Mouse (Mus musculus): ENCODE results near the gene Zc3h6. TPM values are rescaled to one million over a fixed set of nuclear protein-coding genes. Genes with fewer than 3 reads are reported as not detected.
A peak's percentile ranks its signal among the peaks of the same experiment; 100 is the strongest.
"Not testable (repeated sequence)": the region's sequence is repeated elsewhere in the genome, so short reads cannot be mapped to it uniquely, and the experiment has no call there.

Zc3h6 gene
- polyA plus RNA-seq, 1 experiment from 2014 or later, result 1.1 TPM

DNA sequence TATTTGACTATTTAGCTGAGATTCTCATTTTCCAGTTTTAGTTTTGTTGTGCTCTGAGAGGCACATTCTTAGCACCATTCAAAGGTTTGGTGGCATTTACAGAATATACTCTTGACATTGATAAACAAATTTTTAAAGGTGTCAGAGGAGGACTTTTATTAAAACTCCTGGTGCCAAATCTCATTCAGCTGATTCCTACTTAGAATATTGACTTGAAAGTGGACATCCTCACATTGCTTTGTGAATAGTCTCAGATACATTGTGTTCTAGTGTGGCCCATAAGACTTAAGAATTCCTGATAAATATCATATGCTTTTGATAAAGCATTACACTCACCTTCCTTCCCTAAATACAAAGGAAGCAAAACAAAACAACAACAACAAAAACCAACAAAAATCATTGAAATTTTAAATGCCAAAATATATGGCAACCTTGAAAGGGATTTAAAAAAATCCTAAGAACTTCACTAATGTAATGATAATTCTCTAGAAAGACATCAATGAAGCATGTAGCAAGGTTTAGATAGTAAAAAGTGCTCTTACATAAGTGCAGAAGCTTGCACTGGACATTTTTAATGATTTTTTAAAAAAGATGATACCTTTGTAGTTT is 1.4 kb downstream of the Zc3h6 start:
- no peak for DNase-seq (ENCODE audit: low spot score)
- Histone ChIP-seq H3K36me3 (no peaks in the 10 kb centered on the region), H3K27ac (peak overlapping the region; percentile 100), H3K27me3 (ENCODE audit: insufficient read depth, poor library complexity, severe bottlenecking) (no peaks in the 10 kb centered on the region), H3K4me1 (peaks cover 7% of the 10 kb centered on the region; the same call in 1 of the 2 replicates), H3K4me3 (peak overlapping the region; percentile 88), H3K9me3 (no peaks in the 10 kb centered on the region)

DNA sequence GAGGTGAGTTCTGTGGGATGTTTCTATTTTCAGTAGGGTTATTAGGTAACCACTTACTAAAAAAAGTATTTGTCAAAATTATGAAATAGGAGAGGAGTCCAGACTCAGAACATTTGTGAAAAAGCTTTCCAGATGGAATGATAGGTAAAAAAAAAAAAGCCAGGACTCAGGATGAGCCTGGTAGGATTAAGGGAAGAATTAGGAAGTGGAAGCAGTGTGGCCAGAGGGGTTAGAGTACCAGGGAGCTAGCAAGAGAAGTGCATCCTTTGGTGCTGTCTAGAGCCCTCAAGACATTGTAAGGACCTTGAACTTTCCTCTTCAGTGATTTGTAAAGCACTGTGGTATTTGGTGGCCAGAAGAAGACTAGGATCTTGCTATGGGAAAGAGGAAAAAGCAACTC is 5.1 kb downstream of the Zc3h6 start:
- H3K9me3 ChIP-seq, result no peaks in the 10 kb centered on the region
- no peaks in the 10 kb centered on the region for H3K4me1 ChIP-seq
- no peak overlapping the region for H3K27ac ChIP-seq
- no peak overlapping the region for H3K4me3 ChIP-seq
- H3K27me3 ChIP-seq (ENCODE audit: insufficient read depth, poor library complexity, severe bottlenecking), result no peaks in the 10 kb centered on the region
- H3K36me3 ChIP-seq, result no peaks in the 10 kb centered on the region
- no peak for DNase-seq (ENCODE audit: low spot score)

DNA sequence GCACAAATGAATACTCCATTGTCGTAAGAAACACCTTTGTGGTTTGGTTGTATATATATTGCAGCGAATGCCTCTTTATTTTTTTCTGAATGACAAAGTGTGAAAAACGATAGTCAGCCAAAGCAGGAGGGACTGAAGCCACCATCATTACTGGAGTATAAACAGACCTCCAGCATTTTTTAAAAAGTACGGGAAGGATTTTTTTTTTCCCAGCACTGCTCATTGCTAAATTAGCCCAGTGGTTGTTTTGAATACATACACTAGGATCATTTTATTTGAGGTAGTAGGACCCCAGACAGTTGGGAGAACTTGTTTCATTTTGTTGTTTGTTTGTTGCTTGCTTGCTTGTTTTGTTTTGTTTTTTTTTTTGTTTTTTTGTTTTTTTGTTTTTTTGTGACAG is 8.4 kb downstream of the Zc3h6 start:
- WGBS, result 76% methylated on average over 4 of the region's 4 CpGs

DNA sequence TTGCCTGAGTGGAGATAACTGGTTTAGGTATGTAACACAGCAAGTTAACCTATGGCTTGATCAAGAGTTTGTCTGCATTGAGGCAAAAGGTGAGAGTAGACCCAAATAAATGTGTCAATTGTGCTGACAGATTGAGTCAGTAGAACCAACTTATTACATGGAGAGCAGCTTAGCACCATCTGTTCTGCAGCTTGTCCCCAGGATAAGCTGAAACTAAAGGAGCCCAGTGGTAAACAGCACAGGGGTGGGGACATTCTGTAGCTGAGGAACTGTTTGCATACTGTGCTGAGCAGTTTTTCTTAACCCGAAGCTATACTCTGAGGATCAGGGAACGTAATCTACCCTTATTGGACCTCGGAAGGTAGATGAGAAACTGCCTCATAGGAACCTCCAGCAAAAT is 17.5 kb downstream of the Zc3h6 start:
- no peak for DNase-seq (ENCODE audit: low spot score)
- 74% methylated on average over 3 of the region's 3 CpGs for WGBS
- H3K9me3 ChIP-seq, result no peaks in the 10 kb centered on the region
- peaks cover 3% of the 10 kb centered on the region for H3K4me1 ChIP-seq
- H3K36me3 ChIP-seq, result no peaks in the 10 kb centered on the region
- H3K27me3 ChIP-seq (ENCODE audit: insufficient read depth, poor library complexity, severe bottlenecking), result no peaks in the 10 kb centered on the region
- H3K27ac ChIP-seq, result no peak overlapping the region
- no peak overlapping the region for H3K4me3 ChIP-seq

More for the DNA sequence above, 8.4 kb downstream of the Zc3h6 start:
- Histone ChIP-seq H3K27ac (no peak overlapping the region), H3K4me3 (no peak overlapping the region), H3K9me3 (no peaks in the 10 kb centered on the region), H3K4me1 (no peaks in the 10 kb centered on the region), H3K36me3 (no peaks in the 10 kb centered on the region), H3K27me3 (ENCODE audit: insufficient read depth, poor library complexity, severe bottlenecking) (no peaks in the 10 kb centered on the region)
- DNase-seq (ENCODE audit: low spot score), result no peak

DNA sequence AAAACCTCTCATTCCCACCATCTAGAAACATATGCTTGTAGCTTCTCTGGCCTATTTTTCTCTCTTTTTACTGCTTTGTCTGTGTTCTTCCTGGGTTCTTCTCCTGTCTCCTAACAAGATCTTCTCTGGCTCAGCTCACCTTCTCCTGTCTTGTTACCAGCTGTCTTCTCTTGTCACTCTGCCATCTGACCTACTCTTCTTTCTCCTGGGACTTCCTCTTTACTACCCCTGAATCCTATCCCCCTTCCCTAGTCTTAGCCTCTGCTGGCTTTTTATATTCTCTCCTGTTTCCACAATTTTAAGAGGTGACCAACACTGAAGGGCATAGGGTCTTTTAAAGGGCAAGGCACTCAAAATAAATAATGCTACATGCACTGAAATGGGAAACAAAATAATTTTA is 37.7 kb downstream of the Zc3h6 start:
- Histone ChIP-seq H3K36me3 (no peaks in the 10 kb centered on the region), H3K9me3 (no peaks in the 10 kb centered on the region), H3K27ac (no peak overlapping the region), H3K4me1 (no peaks in the 10 kb centered on the region), H3K4me3 (no peak overlapping the region), H3K27me3 (ENCODE audit: insufficient read depth, poor library complexity, severe bottlenecking) (no peaks in the 10 kb centered on the region)
- DNase-seq (ENCODE audit: low spot score), result no peak

DNA sequence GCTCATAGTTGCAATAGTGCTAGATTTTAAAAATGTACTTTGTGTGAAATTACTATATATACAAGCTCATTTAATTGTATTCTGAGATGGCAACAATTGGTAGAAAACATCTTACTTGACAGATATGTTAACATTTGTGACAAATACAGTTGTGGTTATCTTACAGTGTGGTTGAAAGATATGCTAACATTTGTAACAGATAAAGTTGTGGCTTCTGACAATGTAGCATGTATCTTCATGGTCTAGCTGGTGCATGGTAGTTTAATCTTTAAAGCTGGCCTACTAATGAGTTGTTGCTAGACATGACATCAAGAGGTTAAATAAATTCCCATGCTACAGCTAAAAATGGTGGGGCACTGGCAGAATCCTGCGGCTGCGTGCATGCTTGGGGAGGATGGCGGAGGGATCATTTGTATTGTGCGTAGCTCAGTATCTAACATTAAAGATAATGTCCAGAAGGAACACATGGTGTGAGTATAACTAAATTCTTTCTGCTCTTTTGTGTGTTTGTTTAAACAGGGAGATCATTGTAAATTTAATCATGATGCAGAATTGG is 39.1 kb downstream of the Zc3h6 start:
- H3K9me3 ChIP-seq, result no peaks in the 10 kb centered on the region
- H3K4me3 ChIP-seq, result no peak overlapping the region
- H3K4me1 ChIP-seq, result no peaks in the 10 kb centered on the region
- no peak for DNase-seq (ENCODE audit: low spot score)
- H3K27me3 ChIP-seq (ENCODE audit: insufficient read depth, poor library complexity, severe bottlenecking), result no peaks in the 10 kb centered on the region
- 76% methylated on average over 4 of the region's 4 CpGs for WGBS
- H3K27ac ChIP-seq, result no peak overlapping the region
- H3K36me3 ChIP-seq, result no peaks in the 10 kb centered on the region

DNA sequence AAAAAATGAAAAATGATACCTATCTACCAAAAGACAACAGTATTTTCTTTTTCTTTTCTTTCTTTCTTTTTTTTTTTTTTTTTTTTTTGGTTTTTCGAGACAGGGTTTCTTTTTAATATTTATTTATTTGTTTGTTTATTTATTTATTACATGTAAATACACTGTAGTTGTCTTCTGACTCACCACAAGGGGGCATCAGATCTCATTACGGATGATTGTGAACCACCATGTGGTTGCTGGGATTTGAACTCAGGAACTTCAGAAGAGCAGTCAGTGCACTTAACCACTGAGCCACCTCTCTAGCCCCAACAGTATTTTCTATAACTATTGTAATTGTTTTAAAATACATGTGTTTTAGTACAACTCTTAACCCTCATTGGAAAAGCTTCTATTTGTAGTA is 41.7 kb downstream of the Zc3h6 start:
- DNase-seq (ENCODE audit: low spot score), result not testable (repeated sequence)
- WGBS, result 75% methylated on average over 2 of the region's 2 CpGs

DNA sequence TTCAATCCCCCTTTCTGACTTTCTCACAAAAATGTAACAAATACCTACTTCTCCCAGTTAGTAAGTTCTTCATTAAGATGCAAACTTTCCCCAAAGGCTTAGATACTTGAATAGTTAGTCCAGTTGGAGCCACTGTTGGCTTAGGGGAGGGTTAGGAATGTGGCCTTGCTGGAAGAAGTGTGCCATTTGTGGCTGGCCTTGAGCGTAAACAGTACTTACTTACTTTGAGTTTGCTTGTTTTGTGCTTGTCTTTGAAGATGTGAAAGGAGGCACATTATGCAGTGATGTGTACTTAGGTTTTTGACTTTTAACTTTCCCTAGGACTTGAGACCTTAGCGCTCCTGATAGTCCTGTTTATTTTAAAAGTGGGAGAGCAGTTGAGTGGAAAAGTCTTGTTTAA is 52.9 kb downstream of the Zc3h6 start:
- 80% methylated on average over 2 of the region's 2 CpGs for WGBS
- no peaks in the 10 kb centered on the region for H3K27me3 ChIP-seq (ENCODE audit: insufficient read depth, poor library complexity, severe bottlenecking)

More for the DNA sequence above, 41.7 kb downstream of the Zc3h6 start:
- H3K27me3 ChIP-seq (ENCODE audit: insufficient read depth, poor library complexity, severe bottlenecking); H3K4me3 ChIP-seq; H3K4me1 ChIP-seq; H3K27ac ChIP-seq; H3K36me3 ChIP-seq; H3K9me3 ChIP-seq: not testable (repeated sequence)

DNA sequence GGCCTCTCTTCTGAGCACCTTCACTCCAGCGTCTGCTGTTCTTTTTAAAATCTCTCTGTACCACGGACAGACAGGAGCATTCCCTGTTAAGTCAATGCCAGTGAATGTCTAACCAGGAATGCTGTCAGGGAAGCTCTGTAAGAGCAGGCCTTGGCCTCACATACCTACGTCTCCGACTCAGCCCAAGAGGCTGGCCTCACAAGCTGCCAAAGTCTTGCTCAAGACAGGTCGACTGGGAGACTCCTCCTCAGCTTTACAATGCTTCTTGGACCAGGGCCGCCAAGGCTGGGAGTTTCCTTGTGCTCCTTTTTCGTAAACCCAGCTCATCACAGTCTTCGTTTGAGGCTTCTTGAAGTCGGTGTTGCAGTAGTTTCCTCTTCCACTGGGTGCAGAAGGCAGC is 57.6 kb downstream of the Zc3h6 start:
- Histone ChIP-seq H3K27me3 (ENCODE audit: insufficient read depth, poor library complexity, severe bottlenecking) (no peaks in the 10 kb centered on the region), H3K9me3 (no peaks in the 10 kb centered on the region), H3K36me3 (no peaks in the 10 kb centered on the region), H3K27ac (no peak overlapping the region), H3K4me3 (no peak overlapping the region), H3K4me1 (no peaks in the 10 kb centered on the region)
- DNase-seq (ENCODE audit: low spot score), result no peak
- 72% methylated on average over 9 of the region's 9 CpGs for WGBS

More for the DNA sequence above, 52.9 kb downstream of the Zc3h6 start:
- no peaks in the 10 kb centered on the region for H3K9me3 ChIP-seq
- H3K27ac ChIP-seq, result no peak overlapping the region
- no peaks in the 10 kb centered on the region for H3K36me3 ChIP-seq
- no peak overlapping the region for H3K4me3 ChIP-seq
- DNase-seq (ENCODE audit: low spot score), result no peak
- H3K4me1 ChIP-seq, result no peaks in the 10 kb centered on the region

DNA sequence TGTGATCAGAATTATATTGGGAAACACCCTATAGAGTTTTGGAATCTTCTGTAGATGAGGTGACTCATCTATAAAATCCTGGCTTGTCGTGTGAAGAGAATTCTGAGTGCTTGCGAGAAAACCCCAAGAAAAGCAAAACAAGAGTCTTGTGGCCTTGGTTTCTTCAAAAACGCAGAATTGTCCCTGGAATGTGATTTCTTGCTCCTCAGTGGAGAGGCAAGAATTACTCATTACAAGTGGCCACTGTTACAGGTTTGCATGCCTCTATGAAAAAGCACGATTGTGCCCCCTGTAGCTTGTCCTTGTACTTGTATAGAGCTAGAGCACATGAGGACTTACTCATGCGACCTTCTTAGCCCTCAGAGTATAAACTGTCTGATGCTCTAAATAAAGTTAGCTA is 68.2 kb downstream of the Zc3h6 start:
- Histone ChIP-seq H3K27ac (no peak overlapping the region), H3K4me1 (peaks cover 14% of the 10 kb centered on the region), H3K36me3 (no peaks in the 10 kb centered on the region), H3K4me3 (no peak overlapping the region), H3K9me3 (no peaks in the 10 kb centered on the region), H3K27me3 (ENCODE audit: insufficient read depth, poor library complexity, severe bottlenecking) (peaks cover 46% of the 10 kb centered on the region)
- 75% methylated on average over 5 of the region's 5 CpGs for WGBS
- no peak for DNase-seq (ENCODE audit: low spot score)

DNA sequence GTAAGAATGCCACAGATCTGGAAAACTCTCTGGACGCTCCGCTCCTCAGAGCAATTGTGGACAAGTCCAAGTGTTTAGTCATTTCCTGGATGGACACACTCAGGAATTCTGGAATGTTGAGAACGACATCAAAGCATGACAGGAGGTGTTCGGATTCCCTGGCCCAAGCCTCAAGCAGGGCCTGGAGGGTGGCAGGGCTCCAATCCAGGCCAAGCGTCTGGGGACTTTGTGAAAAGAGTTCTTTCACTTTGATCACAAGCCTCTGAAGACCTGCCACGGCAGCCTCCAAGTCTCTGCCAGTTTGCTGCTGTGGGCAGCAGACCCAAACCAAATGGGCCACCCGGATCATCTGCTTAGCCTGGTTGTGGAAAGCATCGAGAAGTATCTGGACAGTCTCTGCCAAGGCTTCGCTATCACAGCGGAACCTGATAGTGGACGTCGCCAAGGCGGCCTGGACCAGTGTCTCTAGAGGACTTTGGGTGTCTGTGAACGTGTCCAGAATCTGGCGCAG is 71.3 kb downstream of the Zc3h6 start:
- no peaks in the 10 kb centered on the region for H3K9me3 ChIP-seq
- H3K36me3 ChIP-seq, result no peaks in the 10 kb centered on the region
- H3K27me3 ChIP-seq (ENCODE audit: insufficient read depth, poor library complexity, severe bottlenecking), result peaks cover 66% of the 10 kb centered on the region
- DNase-seq (ENCODE audit: low spot score), result no peak
- peak overlapping the region; percentile 65 for H3K4me3 ChIP-seq
- H3K4me1 ChIP-seq, result peaks cover 14% of the 10 kb centered on the region
- 16% methylated on average over 15 of the region's 15 CpGs for WGBS
- 0 out of 2 replicates have a peak overlapping the region, but pooled peaks have one; percentile 53 for H3K27ac ChIP-seq

DNA sequence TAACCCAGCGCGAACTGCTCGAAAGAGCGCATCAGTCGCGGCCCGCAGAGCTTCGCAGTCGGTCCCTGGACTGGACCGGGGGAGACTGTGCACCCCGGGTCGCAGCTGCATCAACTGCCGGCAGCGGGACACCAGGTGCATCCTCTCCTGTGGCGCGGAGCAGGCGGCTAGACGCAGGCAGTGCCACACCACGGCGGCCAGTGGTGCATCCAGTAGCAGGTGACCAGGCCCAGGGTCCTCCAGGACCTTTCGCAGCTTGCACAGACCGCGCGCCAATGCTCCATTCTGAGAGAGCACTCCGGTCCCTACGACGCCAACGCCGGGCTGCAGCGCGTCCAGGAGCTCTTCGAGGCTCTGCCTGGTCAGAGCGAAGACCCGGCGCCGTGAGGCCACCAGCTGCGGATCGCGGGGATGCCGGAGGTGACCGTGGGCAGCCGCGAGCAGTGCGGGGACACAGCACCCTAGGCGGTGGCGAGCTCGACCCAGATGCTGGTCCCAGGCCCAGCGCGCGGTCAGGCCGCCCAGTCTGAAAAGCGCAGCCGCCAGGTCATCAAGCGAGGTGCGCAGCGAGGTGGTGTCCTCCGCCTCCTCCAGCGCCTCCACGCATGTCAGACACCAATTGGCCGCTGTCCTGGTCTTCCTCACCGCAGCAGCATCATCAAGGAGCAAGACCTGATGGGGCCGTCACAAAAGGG is 71.9 kb downstream of the Zc3h6 start:
- Histone ChIP-seq H3K36me3 (no peaks in the 10 kb centered on the region), H3K9me3 (no peaks in the 10 kb centered on the region), H3K27ac (peak overlapping the region; percentile 53), H3K27me3 (ENCODE audit: insufficient read depth, poor library complexity, severe bottlenecking) (peaks cover 66% of the 10 kb centered on the region), H3K4me1 (peaks cover 14% of the 10 kb centered on the region), H3K4me3 (peak overlapping the region; percentile 65)
- 3% methylated on average over 62 of the region's 62 CpGs for WGBS
- no peak for DNase-seq (ENCODE audit: low spot score)

DNA sequence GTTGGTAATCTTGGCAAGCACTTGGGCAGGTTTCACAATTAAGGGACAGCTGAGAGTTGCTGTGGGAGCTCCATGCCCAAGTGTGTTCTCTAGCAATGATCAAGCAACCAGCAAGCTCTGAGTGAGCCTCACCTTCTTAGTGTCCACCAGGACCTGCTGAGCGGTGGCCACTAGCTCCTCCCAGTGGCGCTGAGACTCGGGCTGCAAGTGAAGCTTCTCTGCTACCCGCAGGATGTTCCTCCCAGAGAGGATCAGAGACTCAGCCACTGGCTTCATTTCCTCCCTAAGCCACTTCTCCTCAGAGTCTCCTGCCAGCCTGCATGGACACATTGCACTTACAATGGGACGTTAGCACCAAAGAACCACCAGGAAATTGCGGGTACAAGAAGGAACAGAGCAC is 73.4 kb downstream of the Zc3h6 start:
- Histone ChIP-seq H3K4me3 (no peak overlapping the region), H3K27me3 (ENCODE audit: insufficient read depth, poor library complexity, severe bottlenecking) (peaks cover 66% of the 10 kb centered on the region), H3K9me3 (no peaks in the 10 kb centered on the region), H3K4me1 (peaks cover 14% of the 10 kb centered on the region), H3K27ac (no peak overlapping the region), H3K36me3 (no peaks in the 10 kb centered on the region)
- 27% methylated on average over 6 of the region's 6 CpGs for WGBS
- DNase-seq (ENCODE audit: low spot score), result no peak

Data from heart, embryonic 10.5 days (tissue).